20 mouse cellular contexts compared by ENCODE assay signal in the genomic region with DNA sequence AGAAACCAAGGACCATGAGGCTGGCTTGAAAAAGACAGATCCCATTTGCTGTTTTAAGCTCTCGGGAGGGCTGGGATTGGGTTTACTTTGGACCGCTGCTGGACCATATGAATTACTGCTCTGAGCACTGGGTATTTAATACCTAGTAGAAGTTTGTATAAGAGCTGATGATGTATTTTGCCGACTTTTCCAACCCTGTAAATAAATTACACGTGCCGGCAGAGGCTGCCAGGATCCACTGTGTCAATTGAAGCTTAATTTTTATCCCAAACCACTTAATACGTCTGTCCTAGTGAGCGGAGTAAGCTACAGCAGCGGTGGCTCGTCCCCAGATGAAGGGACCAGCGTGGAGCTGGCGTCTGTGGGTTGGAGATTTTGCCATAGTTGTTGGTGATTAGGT. TPM values are rescaled to one million over a fixed set of nuclear protein-coding genes. Genes with fewer than 3 reads are reported as not detected.
DNase-seq lines count a peak whose midpoint lies in the region; ATAC-seq and TF ChIP-seq lines count a peak whose summit lies in the region.
"Had no signal": no experiment of that assay in that cellular context is flagged by ENCODE, and none has a peak within 500 bp of the region (broad histone marks: within the 10 kb centered on the region; RNA-seq: fewer than 3 reads in every experiment).

No protein-coding gene starts in this region.

- no peaks in the 10 kb centered on the region for H3K36me3 ChIP-seq in intestine, embryonic 14.5 days (ENCODE audit: control insufficient read depth, insufficient read depth, low read length)
- H3K36me3 ChIP-seq in intestine, postnatal 0 days (ENCODE audit: control insufficient read depth, insufficient read depth) = no peaks in the 10 kb centered on the region
- H3K36me3 ChIP-seq in forebrain, embryonic 10.5 days (replicated peaks) = no peaks in the 10 kb centered on the region
- H3K36me3 ChIP-seq: midbrain, embryonic 15.5 days; stomach, embryonic 15.5 days had no signal

- H3K4me2 ChIP-seq in intestine, embryonic 14.5 days (ENCODE audit: low read length) = peak overlapping the region; percentile 20; the same call in 1 of the 2 replicates
- H3K4me2 ChIP-seq in intestine, postnatal 0 days (replicated peaks; ENCODE audit: low read depth) = no peak overlapping the region; the same call in 1 of the 2 replicates
- H3K4me2 ChIP-seq: midbrain, embryonic 15.5 days; stomach, embryonic 15.5 days had no signal

- H3K27me3 ChIP-seq in intestine, embryonic 14.5 days (replicated peaks; ENCODE audit: control insufficient read depth, insufficient read depth, low read length) = peaks cover 63% of the 10 kb centered on the region
- H3K27me3 ChIP-seq in intestine, postnatal 0 days (replicated peaks; ENCODE audit: control insufficient read depth, insufficient read depth, low read length) = peaks cover 57% of the 10 kb centered on the region
- peaks cover 90% of the 10 kb centered on the region for H3K27me3 ChIP-seq in forebrain, embryonic 10.5 days (ENCODE audit: poor library complexity, severe bottlenecking)

- no peak overlapping the region for H3K4me3 ChIP-seq in intestine, embryonic 14.5 days (ENCODE audit: low read depth, low read length)
- H3K4me3 ChIP-seq in intestine, postnatal 0 days (ENCODE audit: low read depth, low read length) = no peak overlapping the region
- H3K4me3 ChIP-seq in forebrain, embryonic 10.5 days = no peak overlapping the region
- H3K4me3 ChIP-seq: layer of hippocampus, adult 2 months; megakaryocyte, embryonic 14.5 days; midbrain, embryonic 15.5 days; stomach, embryonic 15.5 days had no signal

- TF ChIP-seq CTCF in intestine, postnatal 0 days (IDR thresholded peaks at IDR 0.05; ENCODE audit: low read depth) = no peak

- H3K9ac ChIP-seq in intestine, embryonic 14.5 days (ENCODE audit: low read length) = no peak overlapping the region
- H3K9ac ChIP-seq in intestine, postnatal 0 days (ENCODE audit: low read depth, low read length) = no peak overlapping the region
- H3K9ac ChIP-seq: forebrain, postnatal 0 days; liver, postnatal 0 days; midbrain, embryonic 15.5 days; stomach, embryonic 15.5 days had no signal

- no peak for ATAC-seq in intestine, embryonic 14.5 days (replicated peaks; ENCODE audit: low FRiP score, low TSS enrichment, low read depth)
- ATAC-seq in intestine, postnatal 0 days = no peak
- ATAC-seq: forebrain, postnatal 0 days; hindbrain, postnatal 0 days; liver, postnatal 0 days; midbrain, embryonic 15.5 days had no signal

- no peak for DNase-seq in intestine, embryonic 14.5 days (ENCODE audit: low spot score)
- peak; percentile 78 to 81 for DNase-seq in kidney, adult 8-10 months
- DNase-seq in kidney, postnatal 25 days = peak; percentile 59 to 73
- DNase-seq in spleen, adult 18-20 months = no peak
- DNase-seq in forebrain, embryonic 10.5 days (ENCODE audit: extremely low spot score, low spot score) = no peak
- no peak for DNase-seq in adrenal gland, postnatal 4 days (ENCODE audit: low spot score in 2 of 2)
- DNase-seq: adrenal gland, adult 8-10 months; cerebellum, adult 9-10 months; forebrain, postnatal 0 days; heart, adult 18-20 months; liver, postnatal 0 days; lung, postnatal 14 days; thymus, postnatal 36 days had no signal

- H3K4me1 ChIP-seq in intestine, embryonic 14.5 days (replicated peaks; ENCODE audit: control insufficient read depth, insufficient read depth, low read length) = peaks cover 11% of the 10 kb centered on the region
- no peaks in the 10 kb centered on the region for H3K4me1 ChIP-seq in intestine, postnatal 0 days (replicated peaks; ENCODE audit: control insufficient read depth, insufficient read depth, low read length)
- peaks cover 58% of the 10 kb centered on the region for H3K4me1 ChIP-seq in forebrain, embryonic 10.5 days

- H3K9me3 ChIP-seq in intestine, embryonic 14.5 days (ENCODE audit: control insufficient read depth, low read length) = 0 out of 2 replicates have a peak, but pooled peaks cover 4% of the 10 kb centered on the region
- H3K9me3 ChIP-seq in intestine, postnatal 0 days (ENCODE audit: control insufficient read depth) = no peaks in the 10 kb centered on the region
- H3K9me3 ChIP-seq in forebrain, embryonic 10.5 days = peaks cover 3% of the 10 kb centered on the region; the same call in 1 of the 2 replicates
- H3K9me3 ChIP-seq: midbrain, embryonic 15.5 days; stomach, embryonic 15.5 days had no signal

- 39% methylated on average over 11 of the region's 11 CpGs for WGBS in intestine, embryonic 14.5 days
- WGBS in intestine, postnatal 0 days = 30% methylated on average over 11 of the region's 11 CpGs
- 71% methylated on average over 11 of the region's 11 CpGs for WGBS in forebrain, embryonic 10.5 days

- H3K27ac ChIP-seq in intestine, embryonic 14.5 days (ENCODE audit: low read depth) = no peak overlapping the region
- no peak overlapping the region for H3K27ac ChIP-seq in intestine, postnatal 0 days (ENCODE audit: low read depth, low read length)
- H3K27ac ChIP-seq in forebrain, embryonic 10.5 days = no peak overlapping the region
- H3K27ac ChIP-seq: hindbrain, postnatal 0 days; layer of hippocampus, adult 2 months; midbrain, embryonic 15.5 days; stomach, embryonic 15.5 days had no signal

RNA-seq across cellular contexts. Expression of a gene that starts 7.9 kb away (rescaled TPM):
- 0.43 and 1.4 TPM in 2 replicates for polyA plus RNA-seq in intestine, embryonic 14.5 days (2014; fragmentation: Nextera tagmentation; extraction: Ambion mirVana)
- 0.14 and 0.18 TPM in 2 replicates for polyA plus RNA-seq in intestine, postnatal 0 days (2015; fragmentation: Nextera tagmentation; extraction: Ambion mirVana)
- polyA plus RNA-seq in forebrain, embryonic 10.5 days (2016; fragmentation: Nextera tagmentation; extraction: Ambion mirVana) = 2.7 and 2.9 TPM in 2 replicates
- total RNA-seq in adrenal gland, postnatal 4 days (2021) = 1 to 10 TPM; 1.7 to 3.5 TPM
- total RNA-seq: hematopoietic stem cell, adult 5-6 weeks had no signal

Comparison
In these comparisons a context has a peak if more than half of its experiments do, and no peak if none do; other contexts are left out.
1. DNase-seq: peak in kidney, adult 8-10 months (2 of 2) and kidney, postnatal 25 days (2 of 2); none in intestine, embryonic 14.5 days (single experiment), spleen, adult 18-20 months (0 of 2), forebrain, embryonic 10.5 days (single experiment) and adrenal gland, postnatal 4 days (0 of 2).